Comparison of ENCODE assay signal across 9 mouse cellular contexts in the genomic region with DNA sequence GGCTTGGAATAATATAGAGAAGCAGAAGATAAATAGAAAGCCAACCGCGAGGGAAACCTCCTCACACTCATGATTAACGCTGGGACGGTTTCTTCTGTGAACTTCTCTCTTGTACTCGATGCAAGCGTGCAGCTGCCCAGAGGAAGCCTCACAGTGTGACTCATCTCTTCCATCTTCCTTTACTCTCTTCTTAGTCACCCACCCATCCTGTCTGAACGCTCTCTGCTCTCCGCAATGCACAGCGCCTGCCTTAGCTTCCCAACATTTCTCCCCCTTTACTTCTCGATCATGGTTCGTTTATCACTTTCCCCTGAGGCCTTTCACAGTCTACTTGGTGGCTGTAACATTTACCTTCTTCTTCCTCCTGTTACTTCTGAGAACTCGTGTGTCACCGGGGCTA. TPM values are rescaled to one million over a fixed set of nuclear protein-coding genes. Genes with fewer than 3 reads are reported as not detected.
DNase-seq lines count a peak whose midpoint lies in the region; ATAC-seq and TF ChIP-seq lines count a peak whose summit lies in the region.
"Had no signal": no experiment of that assay in that cellular context is flagged by ENCODE, and none has a peak within 500 bp of the region (broad histone marks: within the 10 kb centered on the region; RNA-seq: fewer than 3 reads in every experiment).

No protein-coding gene starts in this region.

- no peak for TF ChIP-seq CTCF in kidney, postnatal 0 days (IDR thresholded peaks at IDR 0.05; ENCODE audit: low read depth)
- no peak for TF ChIP-seq CTCF in MEL (IDR thresholded peaks at IDR 0.05 in 2 of 3, conservative IDR thresholded peaks at IDR 0.05 in 1 of 3; ENCODE audit: control insufficient read depth in 1 of 3, insufficient read depth in 1 of 3, low read depth in 2 of 3, low read length in 3 of 3, poor library complexity in 1 of 3, severe bottlenecking in 1 of 3)

- no peaks in the 10 kb centered on the region; the same call in 1 of the 2 replicates for H3K4me1 ChIP-seq in kidney, postnatal 0 days (replicated peaks; ENCODE audit: insufficient read depth, low read length)
- H3K4me1 ChIP-seq in kidney, embryonic 15.5 days: 0 out of 2 replicates have a peak, but pooled peaks cover 6% of the 10 kb centered on the region
- peaks cover 0 to 19% of the 10 kb centered on the region in 2 experiments for H3K4me1 ChIP-seq in MEL (ENCODE audit: control insufficient read depth in 1 of 2, insufficient read depth in 2 of 2, low read length in 2 of 2)
- no peaks in the 10 kb centered on the region for H3K4me1 ChIP-seq in forebrain, embryonic 13.5 days

- no peak overlapping the region for H3K4me3 ChIP-seq in kidney, postnatal 0 days (replicated peaks; ENCODE audit: low read depth, low read length)
- H3K4me3 ChIP-seq in kidney, embryonic 15.5 days (replicated peaks): no peak overlapping the region
- peak overlapping the region; percentile 56 to 65 for H3K4me3 ChIP-seq in MEL (ENCODE audit: control insufficient read depth in 1 of 2, insufficient read depth in 1 of 2, low read depth in 2 of 2, low read length in 2 of 2)
- H3K4me3 ChIP-seq in forebrain, embryonic 13.5 days: no peak overlapping the region

- peak; percentile 15 for DNase-seq in kidney, postnatal 0 days (ENCODE audit: low spot score)
- DNase-seq in MEL (ENCODE audit: low read depth, low spot score): peak; percentile 91
- peak; percentile 47 to 57 for DNase-seq in heart, adult 9 months (ENCODE audit: low spot score in 2 of 2)
- no peak for DNase-seq in frontal cortex, postnatal 14 days (ENCODE audit: low spot score in 2 of 2)
- no peak for DNase-seq in cerebellum, adult 18-20 months

- H3K4me2 ChIP-seq in kidney, postnatal 0 days (ENCODE audit: low read length): no peak overlapping the region
- H3K4me2 ChIP-seq in kidney, embryonic 15.5 days: no peak overlapping the region
- H3K4me2 ChIP-seq in forebrain, embryonic 13.5 days: no peak overlapping the region

- 69% methylated on average over 13 of the region's 13 CpGs for WGBS in kidney, postnatal 0 days
- WGBS in kidney, embryonic 15.5 days: 78% methylated on average over 13 of the region's 13 CpGs
- 90% methylated on average over 13 of the region's 13 CpGs for WGBS in forebrain, embryonic 13.5 days

- H3K36me3 ChIP-seq in kidney, postnatal 0 days (ENCODE audit: insufficient read depth, low read length): no peaks in the 10 kb centered on the region
- peaks cover 4% of the 10 kb centered on the region; the same call in 1 of the 2 replicates for H3K36me3 ChIP-seq in kidney, embryonic 15.5 days
- H3K36me3 ChIP-seq in MEL (ENCODE audit: control insufficient read depth in 1 of 2, insufficient read depth in 2 of 2, low read length in 2 of 2): peaks cover 0 to 16% of the 10 kb centered on the region in 2 experiments; a peak in 2 of 4 replicates
- H3K36me3 ChIP-seq in forebrain, embryonic 13.5 days (ENCODE audit: poor library complexity, severe bottlenecking): no peaks in the 10 kb centered on the region

- H3K27ac ChIP-seq in kidney, postnatal 0 days: no peak overlapping the region
- no peak overlapping the region for H3K27ac ChIP-seq in kidney, embryonic 15.5 days
- peak overlapping the region; percentile 98 for H3K27ac ChIP-seq in MEL (ENCODE audit: control insufficient read depth, low read depth, low read length)
- H3K27ac ChIP-seq in forebrain, embryonic 13.5 days: no peak overlapping the region

- no peak for TF ChIP-seq RAD21 in MEL (IDR thresholded peaks at IDR 0.05; ENCODE audit: low read depth, low read length)

- H3K9me3 ChIP-seq in kidney, postnatal 0 days (replicated peaks; ENCODE audit: low read length): no peaks in the 10 kb centered on the region; the same call in 1 of the 2 replicates
- H3K9me3 ChIP-seq in kidney, embryonic 15.5 days (replicated peaks): no peaks in the 10 kb centered on the region
- no peaks in the 10 kb centered on the region for H3K9me3 ChIP-seq in MEL (replicated peaks; ENCODE audit: insufficient read depth, low read length)
- H3K9me3 ChIP-seq in forebrain, embryonic 13.5 days (replicated peaks): no peaks in the 10 kb centered on the region

- H3K79me2 ChIP-seq in MEL (ENCODE audit: control insufficient read depth, insufficient read depth, low read length, poor library complexity): no peaks in the 10 kb centered on the region

- TF ChIP-seq POLR2A in MEL (IDR thresholded peaks at IDR 0.05; ENCODE audit: control insufficient read depth in 1 of 2, insufficient read depth in 1 of 2, low read depth in 1 of 2, low read length in 2 of 2, poor library complexity in 1 of 2): peak in 1 of 2 experiments; percentile 51; a peak in 2 of 4 replicates

- no peaks in the 10 kb centered on the region for H3K27me3 ChIP-seq in kidney, postnatal 0 days (ENCODE audit: insufficient read depth, low read length)
- H3K27me3 ChIP-seq in kidney, embryonic 15.5 days: no peaks in the 10 kb centered on the region
- no peaks in the 10 kb centered on the region for H3K27me3 ChIP-seq in MEL (ENCODE audit: control insufficient read depth in 1 of 2, insufficient read depth in 2 of 2, low read length in 2 of 2)
- H3K27me3 ChIP-seq in forebrain, embryonic 13.5 days: no peaks in the 10 kb centered on the region

- ATAC-seq in kidney, postnatal 0 days (replicated peaks; ENCODE audit: low FRiP score, low read depth): no peak
- no peak for ATAC-seq in kidney, embryonic 15.5 days (replicated peaks; ENCODE audit: low FRiP score)
- ATAC-seq in megakaryocyte progenitor cell, adult 5-6 weeks (replicated peaks; ENCODE audit: poor library complexity): peak; percentile 81
- ATAC-seq in forebrain, embryonic 13.5 days: no peak

- TF ChIP-seq EP300 in MEL (IDR thresholded peaks at IDR 0.05; ENCODE audit: low read depth in 1 of 2, low read length in 2 of 2): no peak; a peak in 1 of 4 replicates

- no peak overlapping the region for H3K9ac ChIP-seq in kidney, postnatal 0 days (ENCODE audit: low read depth, low read length)
- no peak overlapping the region for H3K9ac ChIP-seq in kidney, embryonic 15.5 days
- H3K9ac ChIP-seq in MEL (ENCODE audit: control insufficient read depth, low read depth, low read length, poor library complexity, severe bottlenecking): peak overlapping the region; percentile 74
- H3K9ac ChIP-seq in forebrain, embryonic 13.5 days: no peak overlapping the region

TF ChIP-seq in MEL, 35 proteins besides CTCF, POLR2A, EP300 and RAD21 (continues in another document):
- TF ChIP-seq GATA1 (IDR thresholded peaks at IDR 0.05; ENCODE audit: low read depth, low read length): no peak
- TF ChIP-seq CHD1 (IDR thresholded peaks at IDR 0.05; ENCODE audit: low read depth, low read length): no peak
- TF ChIP-seq TAL1 (IDR thresholded peaks at IDR 0.05; ENCODE audit: low read length): no peak
- no peak for TF ChIP-seq ZC3H11A (IDR thresholded peaks at IDR 0.05; ENCODE audit: low read depth, low read length)
- TF ChIP-seq SMC3 (IDR thresholded peaks at IDR 0.05; ENCODE audit: low read depth, low read length): no peak
- TF ChIP-seq MYC (IDR thresholded peaks at IDR 0.05; ENCODE audit: low read depth, low read length): peak; percentile 61; the same call in 1 of the 2 replicates
- 0 out of 2 replicates have a peak, but pooled peaks have one; percentile 34 for TF ChIP-seq NELFE (IDR thresholded peaks at IDR 0.05; ENCODE audit: low read depth, low read length)
- TF ChIP-seq ETS1 (IDR thresholded peaks at IDR 0.05; ENCODE audit: low read depth, low read length): peak; percentile 37; the same call in 1 of the 2 replicates
- no peak for TF ChIP-seq RCOR1 (IDR thresholded peaks at IDR 0.05; ENCODE audit: low read depth, low read length)
- TF ChIP-seq UBTF (IDR thresholded peaks at IDR 0.05; ENCODE audit: borderline replicate concordance, insufficient read depth, low read depth, low read length): no peak

RNA-seq across cellular contexts. Expression of gene Gm17622, which starts 20.1 kb away (rescaled TPM):
- not detected in 2 replicates for polyA plus RNA-seq in kidney, postnatal 0 days (2015; fragmentation: Nextera tagmentation; extraction: Ambion mirVana)
- not detected in 2 replicates for polyA plus RNA-seq in kidney, embryonic 15.5 days (2015; fragmentation: Nextera tagmentation; extraction: Ambion mirVana)
- not detected in 2 replicates for total RNA-seq in MEL (2012; rRNA removed)
- not detected for polyA plus RNA-seq in MEL (2012; ENCODE audit: insufficient read depth in 1 of 2, insufficient read length in 2 of 2, low read depth in 1 of 2, low replicate concordance in 2 of 2, missing spikeins in 1 of 2)
- not detected in 2 replicates for total RNA-seq in megakaryocyte progenitor cell, adult 5-6 weeks (2015)
- total RNA-seq in megakaryocyte progenitor cell, adult 5-6 weeks (2017): not detected in 2 replicates
- not detected in 2 replicates for polyA plus RNA-seq in forebrain, embryonic 13.5 days (2015; fragmentation: Nextera tagmentation; extraction: Ambion mirVana)
- polyA plus RNA-seq: large intestine, adult 2 months had no signal

RNA-seq across cellular contexts. Expression of gene Polk, which starts 31.7 kb away (rescaled TPM):
- 4.1 and 5.2 TPM in 2 replicates for polyA plus RNA-seq in kidney, postnatal 0 days (2015; fragmentation: Nextera tagmentation; extraction: Ambion mirVana)
- polyA plus RNA-seq in kidney, embryonic 15.5 days (2015; fragmentation: Nextera tagmentation; extraction: Ambion mirVana): 9.2 and 9.7 TPM in 2 replicates
- 2.8 and 2.9 TPM in 2 replicates for total RNA-seq in MEL (2012; rRNA removed)
- polyA plus RNA-seq in MEL (2012; ENCODE audit: insufficient read depth in 1 of 2, insufficient read length in 2 of 2, low read depth in 1 of 2, low replicate concordance in 2 of 2, missing spikeins in 1 of 2): 1 to 10 TPM in 1 of 2 experiments, not detected in 1; 3.6 TPM
- total RNA-seq in megakaryocyte progenitor cell, adult 5-6 weeks (2015): 13.5 and 20.9 TPM in 2 replicates
- total RNA-seq in megakaryocyte progenitor cell, adult 5-6 weeks (2017): 9.3 and 14.9 TPM in 2 replicates
- 6.0 and 6.1 TPM in 2 replicates for polyA plus RNA-seq in forebrain, embryonic 13.5 days (2015; fragmentation: Nextera tagmentation; extraction: Ambion mirVana)

RNA-seq across cellular contexts. Expression of gene Col4a3bp, which starts 31.8 kb away (rescaled TPM):
- polyA plus RNA-seq in kidney, postnatal 0 days (2015; fragmentation: Nextera tagmentation; extraction: Ambion mirVana): 6.5 and 6.7 TPM in 2 replicates
- 9.6 and 10.3 TPM in 2 replicates for polyA plus RNA-seq in kidney, embryonic 15.5 days (2015; fragmentation: Nextera tagmentation; extraction: Ambion mirVana)
- total RNA-seq in MEL (2012; rRNA removed): 8.8 and 8.9 TPM in 2 replicates
- 10 to 100 TPM in 1 of 2 experiments, not detected in 1; 12.1 TPM for polyA plus RNA-seq in MEL (2012; ENCODE audit: insufficient read depth in 1 of 2, insufficient read length in 2 of 2, low read depth in 1 of 2, low replicate concordance in 2 of 2, missing spikeins in 1 of 2)
- 33.9 and 45.3 TPM in 2 replicates for total RNA-seq in megakaryocyte progenitor cell, adult 5-6 weeks (2015)
- 43.3 and 43.9 TPM in 2 replicates for total RNA-seq in megakaryocyte progenitor cell, adult 5-6 weeks (2017)
- 6.4 and 7.8 TPM in 2 replicates for polyA plus RNA-seq in forebrain, embryonic 13.5 days (2015; fragmentation: Nextera tagmentation; extraction: Ambion mirVana)

RNA-seq across cellular contexts. Expression of gene Ankdd1b, which starts 39.6 kb away (rescaled TPM):
- 0.22 and 0.32 TPM in 2 replicates for polyA plus RNA-seq in kidney, postnatal 0 days (2015; fragmentation: Nextera tagmentation; extraction: Ambion mirVana)
- 0.17 and 0.22 TPM in 2 replicates for polyA plus RNA-seq in kidney, embryonic 15.5 days (2015; fragmentation: Nextera tagmentation; extraction: Ambion mirVana)
- total RNA-seq in MEL (2012; rRNA removed): 0.03 and 0.12 TPM in 2 replicates
- polyA plus RNA-seq in MEL (2012; ENCODE audit: insufficient read depth in 1 of 2, insufficient read length in 2 of 2, low read depth in 1 of 2, low replicate concordance in 2 of 2, missing spikeins in 1 of 2): not detected
- total RNA-seq in megakaryocyte progenitor cell, adult 5-6 weeks (2015): 0.17 TPM in 1 of 2 replicates, not detected in the other
- 0.04 and 0.14 TPM in 2 replicates for total RNA-seq in megakaryocyte progenitor cell, adult 5-6 weeks (2017)
- polyA plus RNA-seq in forebrain, embryonic 13.5 days (2015; fragmentation: Nextera tagmentation; extraction: Ambion mirVana): not detected in 2 replicates

Comparison
In these comparisons a context has a peak if more than half of its experiments do, and no peak if none do; other contexts are left out.
1. DNase-seq: peak in kidney, postnatal 0 days (single experiment), MEL (single experiment) and heart, adult 9 months (2 of 2); none in frontal cortex, postnatal 14 days (0 of 2) and cerebellum, adult 18-20 months (0 of 2).
2. H3K4me3 ChIP-seq: peak in MEL (2 of 2); none in kidney, postnatal 0 days (single experiment), kidney, embryonic 15.5 days (single experiment) and forebrain, embryonic 13.5 days (single experiment).